Mouse (Mus musculus): ENCODE measurements around the gene Zfp280c. TPM values are rescaled to one million over a fixed set of nuclear protein-coding genes. Genes with fewer than 3 reads are reported as not detected.
A peak's percentile ranks its signal among the peaks of the same experiment; 100 is the strongest.

Zfp280c gene
- polyA plus RNA-seq (2016; fragmentation: Nextera tagmentation; extraction: Ambion mirVana): 20.7 and 22.4 TPM in 2 replicates

DNA sequence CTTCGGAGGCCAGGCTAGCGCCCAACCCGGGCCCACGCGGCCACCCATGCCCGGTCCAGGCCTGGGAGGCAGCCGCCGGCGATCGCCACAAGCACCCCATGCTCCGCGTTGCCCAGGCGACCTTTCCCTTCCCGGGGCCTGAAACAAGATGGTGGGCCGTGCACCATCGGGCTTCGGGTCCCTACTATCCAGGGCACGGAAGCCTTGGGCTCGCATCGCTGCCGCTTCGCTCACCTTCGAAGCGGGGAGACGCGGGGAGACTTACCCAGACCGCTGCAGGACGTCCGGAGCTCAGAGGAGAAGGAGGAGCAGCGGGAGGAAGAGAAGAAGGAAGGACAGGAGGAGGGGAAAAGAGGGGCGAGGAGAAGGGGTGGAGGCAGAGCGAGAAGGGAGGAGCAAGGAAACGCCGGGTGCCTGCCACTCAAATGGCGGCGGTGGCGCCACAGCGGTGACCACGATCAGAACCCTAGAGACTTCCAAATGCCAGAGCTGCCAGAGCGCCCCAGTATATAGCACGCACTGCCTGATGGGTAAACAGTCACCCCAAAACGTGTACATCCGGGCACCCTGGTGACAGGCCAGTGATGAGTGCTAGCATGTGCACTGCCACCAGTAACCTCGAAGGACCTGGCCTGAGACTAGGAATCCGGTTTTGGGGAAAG, at the start of gene Zfp280c:
Gene Zfp280c (minus strand): TSS at position 406 of the 662 bp plus-strand sequence.
- peak within 1 kb of the TSS; percentile 86 for H3K27ac ChIP-seq
- H3K36me3 ChIP-seq (replicated peaks): peaks cover 11% of the 10 kb centered on the region
- H3K4me3 ChIP-seq (replicated peaks): peak within 1 kb of the TSS; percentile 65
- no peaks in the 10 kb centered on the region for H3K27me3 ChIP-seq
- peak within 1 kb of the TSS; percentile 49 for H3K4me2 ChIP-seq
- WGBS: 17% methylated on average over 45 of the region's 45 CpGs
- H3K9me3 ChIP-seq: no peaks in the 10 kb centered on the region
- H3K9ac ChIP-seq: peak within 1 kb of the TSS; percentile 77
- peak; percentile 94 for ATAC-seq (ENCODE audit: low FRiP score)
- peaks cover 5% of the 10 kb centered on the region; the same call in 1 of the 2 replicates for H3K4me1 ChIP-seq

DNA sequence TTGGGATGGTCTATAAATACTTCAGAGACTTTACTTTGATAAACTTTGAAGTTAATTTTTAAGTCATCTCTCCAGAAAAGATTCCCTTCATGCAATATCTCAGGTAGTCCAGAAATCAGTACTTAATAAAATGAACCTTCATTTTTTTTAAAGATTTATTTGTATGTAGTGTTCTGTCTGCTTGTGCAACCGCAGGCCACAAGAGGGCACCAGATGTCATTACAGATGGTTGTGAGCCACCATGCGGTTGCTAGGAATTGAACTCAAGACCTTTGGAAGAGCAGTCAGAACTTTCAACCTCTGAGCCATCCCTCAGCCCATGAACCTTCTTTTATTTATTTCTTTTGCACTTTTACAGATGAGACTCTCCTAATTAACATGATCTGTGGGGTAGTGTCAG, 42.7 kb upstream of the Zfp280c start:
- no peaks in the 10 kb centered on the region for H3K27me3 ChIP-seq
- H3K4me3 ChIP-seq (replicated peaks): no peak overlapping the region
- no peaks in the 10 kb centered on the region for H3K4me1 ChIP-seq
- WGBS: 56% methylated on average over 2 of the region's 2 CpGs
- no peaks in the 10 kb centered on the region; the same call in 1 of the 2 replicates for H3K36me3 ChIP-seq (replicated peaks)
- H3K9ac ChIP-seq: no peak overlapping the region
- H3K4me2 ChIP-seq: no peak overlapping the region
- ATAC-seq (ENCODE audit: low FRiP score): no peak
- no peak overlapping the region for H3K27ac ChIP-seq
- no peaks in the 10 kb centered on the region for H3K9me3 ChIP-seq

DNA sequence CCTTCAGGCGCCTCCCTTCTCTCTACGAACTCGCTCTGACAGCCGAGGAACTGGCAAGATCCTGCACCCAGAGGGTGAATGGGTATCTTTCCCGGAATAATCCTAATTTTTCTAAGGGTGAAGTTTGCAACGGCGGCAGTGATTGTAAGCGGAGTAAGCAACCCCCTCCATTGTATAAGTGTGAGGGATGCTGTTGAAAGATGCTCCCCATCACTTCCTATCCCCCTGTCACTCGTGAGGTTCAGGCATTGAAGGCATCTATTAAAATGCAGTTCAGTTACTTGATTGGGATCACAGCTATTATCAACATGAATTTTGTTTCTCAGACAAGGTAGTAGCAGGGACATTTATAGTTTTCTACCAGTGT, 29.7 kb upstream of the Zfp280c start:
- H3K27ac ChIP-seq: peak overlapping the region; percentile 87; the same call in 1 of the 2 replicates

DNA sequence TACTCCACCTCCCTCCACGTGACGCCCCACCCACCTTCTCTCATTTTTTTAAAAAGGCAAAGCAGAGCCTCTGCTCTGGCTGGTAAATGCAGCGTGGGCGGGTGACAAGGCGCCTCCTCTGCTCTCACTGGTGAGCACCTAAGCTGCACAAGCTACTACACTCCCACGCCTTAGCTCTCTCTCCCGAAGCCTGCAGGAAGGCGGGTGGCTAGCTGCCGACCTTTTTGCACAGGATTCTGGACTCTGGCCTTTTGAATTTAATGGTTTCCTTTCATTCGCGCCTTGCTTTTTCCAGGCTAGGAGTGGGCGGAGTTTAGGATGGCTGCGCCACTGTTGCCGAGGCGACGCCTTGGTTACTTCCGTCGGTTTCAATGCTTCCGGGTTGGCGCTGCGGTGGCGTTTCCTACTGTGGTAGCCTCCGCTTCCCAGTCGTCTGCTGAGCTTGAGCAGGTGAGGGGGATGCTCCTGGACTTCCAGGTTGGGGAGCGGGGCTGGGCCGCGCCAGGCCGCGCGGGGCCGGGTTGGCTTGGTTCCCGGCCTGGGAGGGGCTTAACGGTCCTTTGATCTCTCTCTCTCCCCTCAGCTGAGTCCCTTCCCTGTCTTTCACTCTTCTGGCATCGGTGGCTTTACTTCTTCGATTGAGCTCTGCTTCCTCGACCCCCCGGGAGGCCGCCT, 29.2 kb upstream of the Zfp280c start, which contains the start of gene Slc25a14:
Gene Slc25a14 (plus strand): TSS at position 35 of the 675 bp plus-strand sequence.
- Histone ChIP-seq H3K27ac (peak within 1 kb of the TSS; percentile 87), H3K36me3 (replicated peaks) (no peaks in the 10 kb centered on the region), H3K9ac (peak within 1 kb of the TSS; percentile 47), H3K4me2 (peak within 1 kb of the TSS; percentile 56), H3K9me3 (no peaks in the 10 kb centered on the region), H3K27me3 (no peaks in the 10 kb centered on the region), H3K4me1 (no peaks in the 10 kb centered on the region; the same call in 1 of the 2 replicates), H3K4me3 (replicated peaks) (peak within 1 kb of the TSS; percentile 56)
- 16% methylated on average over 38 of the region's 38 CpGs for WGBS
- peak; percentile 98 for ATAC-seq (ENCODE audit: low FRiP score)

More for the DNA sequence above, 29.7 kb upstream of the Zfp280c start:
- ATAC-seq (ENCODE audit: low FRiP score): no peak; the same call in 1 of the 2 replicates
- Histone ChIP-seq H3K27me3 (no peaks in the 10 kb centered on the region), H3K4me2 (peak overlapping the region; percentile 56), H3K36me3 (replicated peaks) (no peaks in the 10 kb centered on the region), H3K4me3 (replicated peaks) (peak overlapping the region; percentile 56), H3K9me3 (no peaks in the 10 kb centered on the region), H3K9ac (peak overlapping the region; percentile 47), H3K4me1 (no peaks in the 10 kb centered on the region; the same call in 1 of the 2 replicates)
- 25% methylated on average over 9 of the region's 9 CpGs for WGBS

DNA sequence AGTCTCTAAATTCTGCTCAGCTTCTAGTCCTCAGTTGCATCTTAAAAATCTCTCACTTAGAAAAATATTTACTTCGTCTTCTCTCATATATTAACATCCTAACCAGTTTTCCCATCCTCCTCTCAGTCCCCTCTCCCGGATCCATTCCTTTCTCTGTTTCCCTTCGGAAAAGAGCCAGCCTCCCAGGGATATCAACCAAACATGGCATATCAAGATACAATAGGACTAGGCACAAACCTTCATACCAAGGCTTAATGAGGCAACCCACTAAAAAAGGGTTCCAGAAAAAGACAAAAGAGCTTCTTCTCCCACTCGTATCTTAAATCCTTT, 28.7 kb upstream of the Zfp280c start:
- Histone ChIP-seq H3K9me3 (no peaks in the 10 kb centered on the region), H3K4me2 (peak overlapping the region; percentile 56), H3K27ac (peak overlapping the region; percentile 87), H3K9ac (peak overlapping the region; percentile 47; the same call in 1 of the 2 replicates), H3K27me3 (no peaks in the 10 kb centered on the region), H3K4me3 (replicated peaks) (peak overlapping the region; percentile 56), H3K36me3 (replicated peaks) (no peaks in the 10 kb centered on the region), H3K4me1 (no peaks in the 10 kb centered on the region; the same call in 1 of the 2 replicates)
- WGBS: 17% methylated on average over 4 of the region's 4 CpGs
- ATAC-seq (ENCODE audit: low FRiP score): no peak

DNA sequence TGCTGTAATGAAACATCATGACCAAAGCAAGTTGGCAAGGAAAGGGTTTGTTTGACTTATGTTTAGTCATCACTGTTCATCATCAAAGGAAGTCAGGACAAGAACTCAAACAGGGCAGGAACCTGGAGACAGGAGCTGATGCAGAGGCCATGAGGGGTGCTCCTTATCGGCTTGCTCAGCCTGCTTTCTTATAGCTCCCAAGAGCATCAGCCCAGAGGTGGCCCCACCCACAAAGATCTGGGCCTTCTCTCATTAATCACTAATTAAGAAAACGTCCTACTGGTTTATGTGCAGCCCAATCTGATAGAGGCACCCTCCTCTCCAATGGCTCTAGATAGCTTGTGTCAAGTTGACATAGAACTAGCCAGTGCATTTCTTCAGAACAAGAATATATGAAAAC, 10.6 kb upstream of the Zfp280c start:
- H3K27me3 ChIP-seq: no peaks in the 10 kb centered on the region
- H3K27ac ChIP-seq: no peak overlapping the region
- H3K4me2 ChIP-seq: no peak overlapping the region
- no peak overlapping the region for H3K9ac ChIP-seq
- no peaks in the 10 kb centered on the region for H3K36me3 ChIP-seq (replicated peaks)
- H3K9me3 ChIP-seq: no peaks in the 10 kb centered on the region
- H3K4me3 ChIP-seq (replicated peaks): no peak overlapping the region
- WGBS: 80% methylated on average over 2 of the region's 2 CpGs
- no peaks in the 10 kb centered on the region for H3K4me1 ChIP-seq
- no peak for ATAC-seq (ENCODE audit: low FRiP score)

DNA sequence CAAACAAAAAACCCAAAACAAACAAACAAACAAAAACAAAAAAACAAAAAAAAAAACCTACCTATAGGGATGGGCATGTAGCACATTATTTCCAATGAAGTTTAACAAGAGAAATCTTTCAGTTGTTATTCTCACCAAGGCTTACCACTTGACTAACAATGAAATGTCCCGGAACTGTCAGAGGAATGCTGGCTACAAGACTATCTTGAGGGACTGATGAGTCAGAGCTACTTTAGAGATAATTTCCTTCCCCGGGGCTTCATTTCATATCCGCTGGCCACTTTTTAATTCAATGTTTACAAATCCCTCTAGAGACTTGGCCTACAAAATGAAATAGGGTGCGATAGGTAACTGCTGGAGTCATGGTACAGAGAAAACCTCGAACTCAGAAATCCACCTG, 2.6 kb upstream of the Zfp280c start:
- no peak overlapping the region for H3K4me3 ChIP-seq (replicated peaks)
- WGBS: 91% methylated on average over 5 of the region's 5 CpGs
- no peak for ATAC-seq (ENCODE audit: low FRiP score)

DNA sequence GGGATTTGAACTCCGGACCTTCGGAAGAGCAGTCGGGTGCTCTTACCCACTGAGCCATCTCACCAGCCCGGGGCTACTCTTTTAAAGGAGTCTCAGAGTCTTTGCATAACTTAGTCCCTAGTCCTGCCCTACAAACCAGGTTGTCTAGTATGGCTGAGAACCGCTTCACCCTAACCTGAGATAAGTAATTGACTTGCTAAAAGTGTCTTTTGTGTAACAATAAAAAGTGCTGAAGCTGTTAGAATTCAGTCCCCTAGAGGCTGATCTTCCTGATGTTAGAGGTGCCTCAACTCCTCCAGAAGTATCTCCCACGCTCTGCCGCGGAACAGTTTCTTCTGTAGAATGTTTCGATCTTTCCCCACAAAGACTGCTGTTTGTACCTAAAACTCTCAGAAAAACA, 1.7 kb upstream of the Zfp280c start:
- H3K9me3 ChIP-seq: no peaks in the 10 kb centered on the region
- H3K9ac ChIP-seq: no peak overlapping the region
- 85% methylated on average over 9 of the region's 9 CpGs for WGBS
- no peaks in the 10 kb centered on the region for H3K27me3 ChIP-seq
- no peak overlapping the region for H3K4me3 ChIP-seq (replicated peaks)
- ATAC-seq (ENCODE audit: low FRiP score): no peak
- peaks cover 5% of the 10 kb centered on the region; the same call in 1 of the 2 replicates for H3K4me1 ChIP-seq
- H3K36me3 ChIP-seq (replicated peaks): no peaks in the 10 kb centered on the region
- H3K4me2 ChIP-seq: no peak overlapping the region
- H3K27ac ChIP-seq: no peak overlapping the region

More for the DNA sequence above, 2.6 kb upstream of the Zfp280c start:
- H3K9me3 ChIP-seq: no peaks in the 10 kb centered on the region
- H3K4me1 ChIP-seq: peaks cover 5% of the 10 kb centered on the region; the same call in 1 of the 2 replicates
- H3K4me2 ChIP-seq: no peak overlapping the region
- H3K27me3 ChIP-seq: no peaks in the 10 kb centered on the region
- H3K36me3 ChIP-seq (replicated peaks): no peaks in the 10 kb centered on the region
- H3K27ac ChIP-seq: no peak overlapping the region
- H3K9ac ChIP-seq: no peak overlapping the region

DNA sequence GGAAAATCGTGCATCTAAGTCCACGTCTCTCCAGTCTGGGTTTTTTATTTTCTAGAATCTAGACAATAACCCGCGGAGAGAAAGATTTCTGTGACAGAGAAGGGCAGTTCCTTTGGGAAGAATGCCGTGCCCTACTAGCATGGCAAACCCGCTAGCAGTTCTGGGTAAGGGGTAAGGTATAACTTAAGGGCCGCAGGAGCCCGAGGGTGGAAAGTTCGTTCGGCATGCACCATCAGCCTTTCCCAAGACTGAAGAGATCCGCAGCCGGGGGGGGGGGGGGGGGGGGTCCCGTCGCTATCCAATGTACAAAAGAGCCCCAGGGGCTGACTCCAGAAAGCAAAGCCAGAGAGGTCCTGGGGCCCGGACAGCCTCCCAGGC, 594 bp downstream of the Zfp280c start:
- H3K4me1 ChIP-seq: peaks cover 5% of the 10 kb centered on the region; the same call in 1 of the 2 replicates
- peak overlapping the region; percentile 49 for H3K4me2 ChIP-seq
- peak; percentile 65 for ATAC-seq (ENCODE audit: low FRiP score)
- no peaks in the 10 kb centered on the region for H3K9me3 ChIP-seq
- WGBS: 17% methylated on average over 12 of the region's 15 CpGs
- peak overlapping the region; percentile 77 for H3K9ac ChIP-seq
- H3K27ac ChIP-seq: peak overlapping the region; percentile 86
- H3K27me3 ChIP-seq: no peaks in the 10 kb centered on the region
- H3K36me3 ChIP-seq (replicated peaks): peaks cover 11% of the 10 kb centered on the region
- H3K4me3 ChIP-seq (replicated peaks): peak overlapping the region; percentile 65

DNA sequence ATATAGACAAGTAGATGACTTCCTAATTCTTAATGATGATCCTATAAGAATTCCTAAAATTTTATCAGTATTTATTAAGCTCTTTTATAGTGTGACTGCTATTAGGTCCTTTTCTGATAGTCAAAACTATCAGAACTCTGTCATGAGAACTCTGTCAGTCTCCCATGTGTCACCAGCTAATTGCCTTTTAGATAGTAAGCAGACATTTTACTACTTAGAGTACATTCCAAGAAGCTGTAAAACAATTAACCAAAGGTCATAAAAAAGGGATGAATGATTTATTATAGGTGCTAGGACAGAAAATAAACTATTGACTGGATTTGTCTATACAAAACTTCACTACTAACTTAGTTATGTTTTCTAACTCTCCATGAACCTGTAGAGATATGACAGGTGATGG, 11.0 kb downstream of the Zfp280c start:
- H3K36me3 ChIP-seq (replicated peaks): peaks cover 23% of the 10 kb centered on the region
- no peak for ATAC-seq (ENCODE audit: low FRiP score)

DNA sequence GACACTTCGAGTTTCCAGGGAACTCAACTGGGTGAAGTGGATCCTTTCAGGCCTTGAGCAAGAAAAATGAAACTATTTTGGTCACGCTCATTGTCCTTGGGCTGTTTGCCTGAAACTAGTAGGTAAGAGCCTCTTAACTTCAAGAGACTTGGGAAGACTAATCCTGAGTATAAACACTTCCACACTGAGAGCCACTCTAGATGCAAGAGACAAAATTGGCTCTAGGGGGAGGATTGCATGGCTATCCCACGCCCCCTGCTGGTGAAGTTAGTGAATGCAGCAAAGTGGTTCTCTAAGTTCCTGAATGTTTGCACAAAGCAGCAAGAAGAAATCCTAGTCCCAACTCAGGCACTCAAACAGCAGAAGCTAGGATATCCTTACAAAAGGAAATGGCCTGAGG, 62.1 kb downstream of the Zfp280c start:
- Histone ChIP-seq H3K9ac (no peak overlapping the region), H3K27ac (no peak overlapping the region), H3K4me3 (replicated peaks) (no peak overlapping the region), H3K4me1 (no peaks in the 10 kb centered on the region), H3K36me3 (replicated peaks) (no peaks in the 10 kb centered on the region), H3K4me2 (no peak overlapping the region), H3K9me3 (no peaks in the 10 kb centered on the region), H3K27me3 (no peaks in the 10 kb centered on the region)
- 25% methylated on average over 3 of the region's 3 CpGs for WGBS
- no peak for ATAC-seq (ENCODE audit: low FRiP score)

More for the DNA sequence above, 11.0 kb downstream of the Zfp280c start:
- Histone ChIP-seq H3K4me1 (no peaks in the 10 kb centered on the region), H3K27ac (no peak overlapping the region), H3K4me3 (replicated peaks) (no peak overlapping the region), H3K9ac (no peak overlapping the region), H3K9me3 (no peaks in the 10 kb centered on the region), H3K4me2 (no peak overlapping the region), H3K27me3 (no peaks in the 10 kb centered on the region)

DNA sequence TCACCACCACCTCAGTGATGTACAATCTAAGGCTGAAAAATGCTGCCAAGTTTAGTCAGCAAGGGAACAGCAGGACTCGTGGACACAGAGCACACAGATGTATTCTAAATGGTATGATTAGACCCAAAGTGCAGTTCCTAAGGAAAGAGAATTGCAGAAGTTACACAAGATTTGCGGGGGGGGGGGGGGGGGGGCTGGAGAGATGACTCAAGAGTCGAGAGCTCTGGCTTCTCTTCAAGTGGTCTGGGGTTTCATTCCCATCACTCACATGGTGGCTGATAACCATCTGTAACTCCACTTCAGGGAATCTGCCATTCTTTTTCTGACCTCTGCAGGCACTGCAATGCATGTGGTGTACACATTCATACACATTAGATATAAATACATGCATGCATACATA, 67.9 kb downstream of the Zfp280c start:
- no peaks in the 10 kb centered on the region; the same call in 1 of the 2 replicates for H3K4me1 ChIP-seq
- no peak overlapping the region for H3K9ac ChIP-seq
- H3K27me3 ChIP-seq: no peaks in the 10 kb centered on the region
- ATAC-seq (ENCODE audit: low FRiP score): no peak
- no peak overlapping the region for H3K27ac ChIP-seq
- H3K36me3 ChIP-seq (replicated peaks): no peaks in the 10 kb centered on the region
- WGBS: 62% methylated on average over 3 of the region's 3 CpGs
- H3K4me2 ChIP-seq: no peak overlapping the region
- no peaks in the 10 kb centered on the region for H3K9me3 ChIP-seq
- H3K4me3 ChIP-seq (replicated peaks): no peak overlapping the region

Data from forebrain, embryonic 12.5 days (tissue).